ENCODE assay signal across 8 mouse cellular contexts in genomic region chr7:141227796-141228195, GRCm38 (mm10). TPM values are rescaled to one million over a fixed set of nuclear protein-coding genes. Genes with fewer than 3 reads are reported as not detected.
DNase-seq lines count a peak whose midpoint lies in the region; ATAC-seq and TF ChIP-seq lines count a peak whose summit lies in the region.

No protein-coding gene starts in this region.

- TF ChIP-seq CTCF in layer of hippocampus, adult 2 months (conservative IDR thresholded peaks at IDR 0.05) = no peak
- no peak for TF ChIP-seq CTCF in intestine, postnatal 0 days (IDR thresholded peaks at IDR 0.05; ENCODE audit: low read depth)
- no peak for TF ChIP-seq CTCF in lung, adult 2 months (IDR thresholded peaks at IDR 0.05; ENCODE audit: insufficient read depth, low read length)

- H3K4me3 ChIP-seq in layer of hippocampus, adult 2 months = peak overlapping the region; percentile 99; the same call in 1 of the 2 replicates
- peak overlapping the region; percentile 100 for H3K4me3 ChIP-seq in forebrain, embryonic 10.5 days
- no peak overlapping the region; the same call in 1 of the 2 replicates for H3K4me3 ChIP-seq in intestine, postnatal 0 days (ENCODE audit: low read depth, low read length)
- H3K4me3 ChIP-seq in myocyte = peak overlapping the region; percentile 80
- H3K4me3 ChIP-seq in lung, adult 2 months (replicated peaks; ENCODE audit: extremely low read depth, low read depth, low read length) = no peak overlapping the region

- no peak for DNase-seq in layer of hippocampus, adult 2 months (ENCODE audit: low spot score in 2 of 2)
- DNase-seq in layer of hippocampus, adult 11-12 months (ENCODE audit: low spot score) = no peak
- DNase-seq in forebrain, embryonic 10.5 days (ENCODE audit: extremely low spot score, low spot score) = no peak
- no peak for DNase-seq in right cerebral cortex, postnatal 14 days
- no peak for DNase-seq in lung, adult 2 months
- DNase-seq in cerebellum, postnatal 10 days = no peak

- peaks cover 41% of the 10 kb centered on the region for H3K79me2 ChIP-seq in myocyte (ENCODE audit: control insufficient read depth, insufficient read depth)

- 79% methylated on average over 4 of the region's 4 CpGs for WGBS in forebrain, embryonic 10.5 days
- WGBS in intestine, postnatal 0 days = 76% methylated on average over 4 of the region's 4 CpGs
- 83% methylated on average over 4 of the region's 4 CpGs for WGBS in lung, adult 2 months

- no peaks in the 10 kb centered on the region for H3K27me3 ChIP-seq in forebrain, embryonic 10.5 days (ENCODE audit: poor library complexity, severe bottlenecking)
- H3K27me3 ChIP-seq in intestine, postnatal 0 days (replicated peaks; ENCODE audit: control insufficient read depth, insufficient read depth, low read length) = no peaks in the 10 kb centered on the region
- H3K27me3 ChIP-seq in myocyte (ENCODE audit: control insufficient read depth, insufficient read depth, insufficient read length) = no peaks in the 10 kb centered on the region

- peak overlapping the region; percentile 92; the same call in 1 of the 2 replicates for H3K9ac ChIP-seq in intestine, postnatal 0 days (ENCODE audit: low read depth, low read length)

- peak overlapping the region; percentile 75 for H3ac ChIP-seq in myocyte (ENCODE audit: control insufficient read depth, insufficient read length)

- peak overlapping the region; percentile 100 for H3K27ac ChIP-seq in layer of hippocampus, adult 2 months
- H3K27ac ChIP-seq in forebrain, embryonic 10.5 days = peak overlapping the region; percentile 98
- no peak overlapping the region for H3K27ac ChIP-seq in intestine, postnatal 0 days (ENCODE audit: low read depth, low read length)

- H3K4me1 ChIP-seq in forebrain, embryonic 10.5 days = peaks cover 25% of the 10 kb centered on the region
- H3K4me1 ChIP-seq in intestine, postnatal 0 days (replicated peaks; ENCODE audit: control insufficient read depth, insufficient read depth, low read length) = peaks cover 4% of the 10 kb centered on the region; the same call in 1 of the 2 replicates
- H3K4me1 ChIP-seq in lung, adult 2 months (ENCODE audit: control insufficient read depth, insufficient read depth, low read length) = peaks cover 8% of the 10 kb centered on the region

- peaks cover 28% of the 10 kb centered on the region for H3K36me3 ChIP-seq in forebrain, embryonic 10.5 days (replicated peaks)
- peaks cover 20% of the 10 kb centered on the region for H3K36me3 ChIP-seq in intestine, postnatal 0 days (ENCODE audit: control insufficient read depth, insufficient read depth)
- peaks cover 11% of the 10 kb centered on the region for H3K36me3 ChIP-seq in myocyte (ENCODE audit: control insufficient read depth, insufficient read depth)

- TF ChIP-seq POLR2A in myocyte (IDR thresholded peaks at IDR 0.05; ENCODE audit: insufficient read length, low read depth) = no peak
- no peak for TF ChIP-seq POLR2A in lung, adult 2 months (IDR thresholded peaks at IDR 0.05; ENCODE audit: borderline replicate concordance, extremely low read depth, low read depth, low read length)

- ATAC-seq in intestine, postnatal 0 days = no peak

- H3K4me2 ChIP-seq in intestine, postnatal 0 days (replicated peaks; ENCODE audit: low read depth) = peak overlapping the region; percentile 79; the same call in 1 of the 2 replicates
- peak overlapping the region; percentile 46 for H3K4me2 ChIP-seq in myocyte (ENCODE audit: low read depth)

- H3K9me3 ChIP-seq in forebrain, embryonic 10.5 days = no peaks in the 10 kb centered on the region
- H3K9me3 ChIP-seq in intestine, postnatal 0 days (ENCODE audit: control insufficient read depth) = no peaks in the 10 kb centered on the region

TF ChIP-seq in myocyte, 11 proteins besides CTCF, POLR2A, EP300 and RAD21:
- TF ChIP-seq USF1 (IDR thresholded peaks at IDR 0.05; ENCODE audit: low read depth) = no peak

RNA-seq across cellular contexts. Expression of gene Phrf1, which starts 0.8 kb away (rescaled TPM):
- 10 to 100 TPM; 72.8 to 76.1 TPM for total RNA-seq in layer of hippocampus, adult 2 months (2021)
- polyA plus RNA-seq in forebrain, embryonic 10.5 days (2016; fragmentation: Nextera tagmentation; extraction: Ambion mirVana) = 121 and 124 TPM in 2 replicates
- 24.7 and 27.8 TPM in 2 replicates for polyA plus RNA-seq in intestine, postnatal 0 days (2015; fragmentation: Nextera tagmentation; extraction: Ambion mirVana)
- polyA plus RNA-seq in myocyte (2012; fragmentation: generic; extraction: Trizol) = 44.5 TPM
- 18.9 and 22.5 TPM in 2 replicates for polyA plus RNA-seq in lung, adult 2 months (2012; rRNA removed)

RNA-seq across cellular contexts. Expression of gene Rassf7, which starts 12.1 kb away (rescaled TPM):
- 1 to 10 TPM in 1 of 2 experiments, under 1 TPM in 1; 0.98 to 1.2 TPM for total RNA-seq in layer of hippocampus, adult 2 months (2021)
- polyA plus RNA-seq in forebrain, embryonic 10.5 days (2016; fragmentation: Nextera tagmentation; extraction: Ambion mirVana) = 50.8 and 53.8 TPM in 2 replicates
- polyA plus RNA-seq in intestine, postnatal 0 days (2015; fragmentation: Nextera tagmentation; extraction: Ambion mirVana) = 47.6 and 52.7 TPM in 2 replicates
- polyA plus RNA-seq in myocyte (2012; fragmentation: generic; extraction: Trizol) = 54.5 TPM
- 87.1 and 92.9 TPM in 2 replicates for polyA plus RNA-seq in lung, adult 2 months (2012; rRNA removed)

RNA-seq across cellular contexts. Expression of gene Lmntd2, which starts 13.9 kb away (rescaled TPM):
- not detected for total RNA-seq in layer of hippocampus, adult 2 months (2021)
- polyA plus RNA-seq in forebrain, embryonic 10.5 days (2016; fragmentation: Nextera tagmentation; extraction: Ambion mirVana) = 3.4 and 4.4 TPM in 2 replicates
- polyA plus RNA-seq in intestine, postnatal 0 days (2015; fragmentation: Nextera tagmentation; extraction: Ambion mirVana) = 2.7 and 3.4 TPM in 2 replicates
- polyA plus RNA-seq in myocyte (2012; fragmentation: generic; extraction: Trizol) = 0.10 TPM
- 4.4 and 5.6 TPM in 2 replicates for polyA plus RNA-seq in lung, adult 2 months (2012; rRNA removed)

RNA-seq across cellular contexts. Expression of gene Lrrc56, which starts 33.8 kb away (rescaled TPM):
- total RNA-seq in layer of hippocampus, adult 2 months (2021) = 1 to 10 TPM; 4.5 to 5.7 TPM
- 15.5 and 15.6 TPM in 2 replicates for polyA plus RNA-seq in forebrain, embryonic 10.5 days (2016; fragmentation: Nextera tagmentation; extraction: Ambion mirVana)
- 3.2 and 3.7 TPM in 2 replicates for polyA plus RNA-seq in intestine, postnatal 0 days (2015; fragmentation: Nextera tagmentation; extraction: Ambion mirVana)
- 1.1 TPM for polyA plus RNA-seq in myocyte (2012; fragmentation: generic; extraction: Trizol)
- polyA plus RNA-seq in lung, adult 2 months (2012; rRNA removed) = 15.8 TPM in 2 replicates

RNA-seq across cellular contexts. Expression of gene Hras, which starts 34.0 kb away (rescaled TPM):
- 100 to 1,000 TPM; 200 to 222 TPM for total RNA-seq in layer of hippocampus, adult 2 months (2021)
- 80.6 and 82.7 TPM in 2 replicates for polyA plus RNA-seq in forebrain, embryonic 10.5 days (2016; fragmentation: Nextera tagmentation; extraction: Ambion mirVana)
- 71.8 and 72.3 TPM in 2 replicates for polyA plus RNA-seq in intestine, postnatal 0 days (2015; fragmentation: Nextera tagmentation; extraction: Ambion mirVana)
- 215 TPM for polyA plus RNA-seq in myocyte (2012; fragmentation: generic; extraction: Trizol)
- polyA plus RNA-seq in lung, adult 2 months (2012; rRNA removed) = 77.3 and 91.5 TPM in 2 replicates

Comparison
In these comparisons a context has a peak if more than half of its experiments do, and no peak if none do; other contexts are left out.
1. H3K4me3 ChIP-seq: peak in layer of hippocampus, adult 2 months (single experiment), forebrain, embryonic 10.5 days (single experiment) and myocyte (single experiment); none in intestine, postnatal 0 days (single experiment) and lung, adult 2 months (single experiment).